Mouse (Mus musculus) liver, embryonic 16.5 days (tissue): Measurements from ENCODE around the gene Arhgef17. TPM values are rescaled to one million over a fixed set of nuclear protein-coding genes. Genes with fewer than 3 reads are reported as not detected.
A peak's percentile ranks its signal among the peaks of the same experiment; 100 is the strongest.

Experiments
- ATAC-seq: fragments of 200-750 bp; cut with Nextera tagmentation; 2 replicates; pipeline ENCODE4 v1.8.0; 2017; ENCODE audit warnings: low read depth, mild to moderate bottlenecking, moderate number of reproducible peaks, moderate library complexity
- H3K27ac ChIP-seq: fragments of 300-500 bp; sonication (generic); 2 replicates; pipeline ENCODE4 v1.5.1; 2014; ENCODE audit warnings: mild to moderate bottlenecking, low read length
- H3K27me3 ChIP-seq: fragments of 300-500 bp; sonication (generic); 2 replicates; pipeline ENCODE4 v1.6.1; 2014; ENCODE audit warnings: low read depth, low read length, mixed read lengths; ENCODE audit not compliant: control insufficient read depth, insufficient read depth
- H3K36me3 ChIP-seq: fragments of 300-500 bp; sonication (generic); 2 replicates; pipeline ENCODE4 v1.6.1; 2014; ENCODE audit warnings: mild to moderate bottlenecking; ENCODE audit not compliant: control insufficient read depth, insufficient read depth
- H3K4me1 ChIP-seq: fragments of 300-500 bp; sonication (generic); 2 replicates; pipeline ENCODE4 v1.6.1; 2014; ENCODE audit warnings: low read depth, low read length, mixed read lengths; ENCODE audit not compliant: control insufficient read depth
- H3K4me2 ChIP-seq: fragments of 300-500 bp; sonication (generic); 2 replicates; pipeline ENCODE4 v1.6.1; 2014; ENCODE audit warnings: low read depth, low read length, mixed read lengths
- H3K4me3 ChIP-seq: fragments of 300-500 bp; sonication (generic); 2 replicates; pipeline ENCODE4 v1.5.1; 2014; ENCODE audit warnings: low read depth, mild to moderate bottlenecking, low read length
- H3K9ac ChIP-seq: fragments of 300-500 bp; sonication (generic); 2 replicates; pipeline ENCODE4 v1.6.1; 2014; ENCODE audit warnings: low read depth, low read length
- H3K9me3 ChIP-seq: fragments of 300-500 bp; sonication (generic); replicated peaks from 2 replicates; pipeline ENCODE4 v1.6.1; 2016; ENCODE audit warnings: low read length; ENCODE audit not compliant: control insufficient read depth
- WGBS: fragments of 180-500 bp; shearing (Covaris S2); extraction: QIAGEN DNeasy Blood & Tissue Kit; methylation state at CpG from one replicate; pipeline ENCODE4 v1.1.7; 2014; ENCODE audit not compliant: insufficient replicate concordance; 5-methylcytosine and 5-hydroxymethylcytosine counted together
- polyA plus RNA-seq: library from polyadenylated mRNA; unstranded; fragments of >200 nt; fragmentation: Nextera tagmentation; extraction: Ambion mirVana; gene quantifications from 2 replicates; pipeline ENCODE4 v1.2.1, GENCODE M21; 2015

Gene Arhgef17
- polyA plus RNA-seq = 0.57 and 0.87 TPM in 2 replicates

DNA sequence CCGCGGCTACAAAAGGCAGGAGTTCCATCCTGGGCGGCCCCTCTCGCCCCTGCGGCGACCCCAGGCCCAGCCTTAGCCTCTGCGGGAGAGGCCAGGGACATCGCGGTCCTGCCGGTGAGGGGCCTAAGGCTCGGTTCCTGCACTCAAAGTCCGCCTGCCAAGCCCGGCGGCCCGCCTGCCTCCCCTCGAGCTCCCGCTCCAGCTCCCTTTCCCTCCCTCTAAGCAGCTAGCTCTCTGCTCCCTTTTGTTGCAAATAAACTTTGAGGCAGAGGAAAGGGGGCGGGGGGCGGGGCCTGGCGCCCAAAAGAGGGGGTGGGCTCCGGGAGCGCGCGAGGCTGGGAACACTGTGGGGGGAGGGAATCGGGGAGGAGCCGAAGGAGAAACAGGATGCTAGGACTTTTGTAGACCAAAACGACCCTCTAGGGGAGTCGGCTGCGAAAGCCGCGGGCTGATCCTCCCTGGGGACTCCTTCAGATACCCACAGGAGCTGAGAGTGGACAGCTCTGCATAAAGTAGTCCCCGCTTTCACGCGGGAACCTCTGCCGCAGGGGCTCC, at the start of gene Arhgef17:
Gene Arhgef17, minus strand, starts transcription at position 182 of the 555 bp plus-strand sequence.
- Histone ChIP-seq H3K36me3 (no peaks in the 10 kb centered on the region), H3K9me3 (no peaks in the 10 kb centered on the region), H3K4me3 (peak within 1 kb of the TSS; percentile 58), H3K27ac (peak within 1 kb of the TSS; percentile 41), H3K9ac (peak within 1 kb of the TSS; percentile 32; the same call in 1 of the 2 replicates), H3K4me1 (peaks cover 6% of the 10 kb centered on the region; the same call in 1 of the 2 replicates), H3K4me2 (peak within 1 kb of the TSS; percentile 69), H3K27me3 (peaks cover 44% of the 10 kb centered on the region)
- WGBS = under 1% methylated on average over 35 of the region's 35 CpGs
- ATAC-seq = peak; percentile 49

DNA sequence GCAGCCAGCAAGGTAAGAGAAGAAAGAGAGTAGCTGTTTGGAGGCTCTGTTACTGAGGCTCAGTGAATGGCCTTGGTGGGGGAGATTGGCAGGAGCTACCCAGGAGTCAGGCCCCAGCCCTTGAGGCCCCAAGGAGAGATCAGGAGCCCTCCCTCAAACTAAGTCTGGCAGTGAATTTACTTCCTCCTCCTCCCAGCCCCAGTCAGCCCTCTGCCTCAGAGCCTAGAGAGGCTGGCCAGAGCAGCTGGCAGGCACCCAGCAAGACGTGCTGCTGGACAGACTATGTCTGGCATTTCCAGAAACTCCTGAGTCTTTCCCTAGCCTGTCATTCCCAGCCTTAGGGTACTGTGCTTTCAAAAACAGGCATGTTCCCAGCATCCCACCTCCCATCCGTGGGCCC, 47.3 kb upstream of the Arhgef17 start:
- Histone ChIP-seq H3K4me3 (no peak overlapping the region), H3K4me2 (no peak overlapping the region), H3K4me1 (peaks cover 6% of the 10 kb centered on the region; the same call in 1 of the 2 replicates), H3K27ac (no peak overlapping the region), H3K36me3 (no peaks in the 10 kb centered on the region), H3K27me3 (peaks cover 11% of the 10 kb centered on the region), H3K9me3 (no peaks in the 10 kb centered on the region), H3K9ac (no peak overlapping the region)
- ATAC-seq = peak; percentile 24; the same call in 1 of the 2 replicates
- 30% methylated on average over 2 of the region's 2 CpGs for WGBS

DNA sequence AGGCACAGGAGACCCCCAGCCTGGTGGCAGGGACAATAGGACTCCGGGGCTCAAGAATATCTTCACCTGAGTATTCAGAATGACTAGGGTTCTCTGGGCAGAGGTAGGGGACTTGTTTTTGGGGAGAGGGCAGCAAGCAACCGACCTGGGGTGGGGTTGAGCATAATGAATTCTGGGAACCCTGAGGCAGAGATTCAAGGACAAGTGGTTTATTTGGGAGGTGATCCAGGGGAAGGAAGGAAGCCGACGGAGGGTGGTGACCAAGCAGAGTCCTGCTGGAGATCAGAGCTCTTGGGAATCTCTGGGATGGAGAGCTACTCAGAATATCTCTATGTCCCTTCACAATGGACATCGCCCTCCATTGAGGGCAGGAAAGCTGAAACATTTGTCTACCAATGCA, 46.3 kb upstream of the Arhgef17 start:
- H3K36me3 ChIP-seq = no peaks in the 10 kb centered on the region
- H3K4me3 ChIP-seq = no peak overlapping the region
- no peaks in the 10 kb centered on the region for H3K9me3 ChIP-seq
- H3K9ac ChIP-seq = no peak overlapping the region
- H3K4me2 ChIP-seq = no peak overlapping the region
- H3K27me3 ChIP-seq = peaks cover 19% of the 10 kb centered on the region
- H3K4me1 ChIP-seq = peaks cover 7% of the 10 kb centered on the region; the same call in 1 of the 2 replicates
- WGBS = 67% methylated on average over 5 of the region's 5 CpGs
- ATAC-seq = no peak
- H3K27ac ChIP-seq = no peak overlapping the region

DNA sequence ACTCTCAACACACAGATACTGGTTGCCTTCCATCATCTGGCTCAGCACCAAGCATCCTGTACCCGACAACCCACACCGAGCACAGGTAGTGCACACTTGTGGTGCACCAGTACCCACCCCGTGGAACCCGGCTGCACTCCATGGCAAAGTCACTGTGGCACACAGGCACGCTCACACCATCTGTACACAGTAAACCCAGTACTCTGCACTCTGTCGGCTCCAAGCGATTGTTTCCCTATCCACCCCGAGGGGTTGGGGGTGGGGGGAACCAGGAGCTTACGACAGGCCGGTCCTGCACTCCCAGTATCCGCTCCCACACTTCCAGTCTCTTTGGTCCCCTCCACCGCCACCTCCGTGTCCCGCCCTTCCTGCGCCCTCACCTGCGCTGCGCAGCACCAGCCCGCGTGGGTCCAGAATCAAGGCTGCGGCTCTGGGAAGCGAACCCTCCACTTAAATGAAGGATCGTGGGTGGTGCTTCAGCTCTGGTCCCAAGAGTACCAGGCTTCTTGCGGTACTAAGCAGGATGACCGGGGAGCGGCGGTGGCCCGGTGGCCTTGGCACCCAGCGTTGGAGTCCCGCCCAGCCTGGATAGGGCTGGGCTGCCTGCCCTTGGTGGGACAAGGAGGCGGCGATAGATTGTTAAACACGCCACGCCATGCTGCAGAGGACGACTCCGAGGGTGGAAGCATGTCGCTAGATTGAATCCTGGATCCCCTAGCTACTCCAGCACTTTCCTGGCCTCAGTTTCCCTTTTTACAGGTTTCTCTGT, 42.4 kb upstream of the Arhgef17 start, which contains the start of gene P2ry6:
Gene P2ry6, minus strand, starts transcription at position 515 of the 769 bp plus-strand sequence.
- no peak within 1 kb of the TSS; the same call in 1 of the 2 replicates for H3K9ac ChIP-seq
- no peaks in the 10 kb centered on the region for H3K36me3 ChIP-seq
- peak within 1 kb of the TSS; percentile 36 for H3K4me3 ChIP-seq
- 0 out of 2 replicates have a peak, but pooled peaks have one; percentile 9 for ATAC-seq
- H3K4me2 ChIP-seq = peak within 1 kb of the TSS; percentile 51
- WGBS = 6% methylated on average over 35 of the region's 36 CpGs
- H3K9me3 ChIP-seq = no peaks in the 10 kb centered on the region
- no peak within 1 kb of the TSS for H3K27ac ChIP-seq
- peaks cover 7% of the 10 kb centered on the region; the same call in 1 of the 2 replicates for H3K4me1 ChIP-seq
- peaks cover 19% of the 10 kb centered on the region for H3K27me3 ChIP-seq

DNA sequence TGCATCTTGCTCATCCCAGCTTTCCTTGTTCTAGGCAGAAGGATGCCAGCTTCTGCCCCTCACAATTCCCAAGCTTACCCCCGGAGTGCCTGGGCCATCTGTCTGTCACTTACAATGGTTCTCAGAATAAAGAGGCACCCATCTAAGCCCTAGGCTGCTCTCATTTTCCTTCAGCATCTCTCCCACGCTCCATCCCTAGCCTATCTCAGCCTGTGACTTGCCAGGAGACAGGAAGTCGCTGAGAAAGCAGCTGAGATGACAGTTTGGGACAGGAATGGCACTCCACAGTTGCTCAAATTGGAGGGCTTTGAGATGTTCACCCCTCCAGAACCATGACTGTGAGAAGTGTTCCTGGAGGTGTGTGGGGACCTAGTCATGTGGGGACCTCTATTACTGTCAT, 41.0 kb upstream of the Arhgef17 start:
- no peak for ATAC-seq
- WGBS = 48% methylated on average over 3 of the region's 3 CpGs
- no peak overlapping the region for H3K27ac ChIP-seq
- H3K4me1 ChIP-seq = peaks cover 7% of the 10 kb centered on the region; the same call in 1 of the 2 replicates
- H3K4me3 ChIP-seq = no peak overlapping the region
- H3K9ac ChIP-seq = no peak overlapping the region
- no peaks in the 10 kb centered on the region for H3K36me3 ChIP-seq
- no peak overlapping the region for H3K4me2 ChIP-seq
- H3K27me3 ChIP-seq = peaks cover 19% of the 10 kb centered on the region
- H3K9me3 ChIP-seq = no peaks in the 10 kb centered on the region

DNA sequence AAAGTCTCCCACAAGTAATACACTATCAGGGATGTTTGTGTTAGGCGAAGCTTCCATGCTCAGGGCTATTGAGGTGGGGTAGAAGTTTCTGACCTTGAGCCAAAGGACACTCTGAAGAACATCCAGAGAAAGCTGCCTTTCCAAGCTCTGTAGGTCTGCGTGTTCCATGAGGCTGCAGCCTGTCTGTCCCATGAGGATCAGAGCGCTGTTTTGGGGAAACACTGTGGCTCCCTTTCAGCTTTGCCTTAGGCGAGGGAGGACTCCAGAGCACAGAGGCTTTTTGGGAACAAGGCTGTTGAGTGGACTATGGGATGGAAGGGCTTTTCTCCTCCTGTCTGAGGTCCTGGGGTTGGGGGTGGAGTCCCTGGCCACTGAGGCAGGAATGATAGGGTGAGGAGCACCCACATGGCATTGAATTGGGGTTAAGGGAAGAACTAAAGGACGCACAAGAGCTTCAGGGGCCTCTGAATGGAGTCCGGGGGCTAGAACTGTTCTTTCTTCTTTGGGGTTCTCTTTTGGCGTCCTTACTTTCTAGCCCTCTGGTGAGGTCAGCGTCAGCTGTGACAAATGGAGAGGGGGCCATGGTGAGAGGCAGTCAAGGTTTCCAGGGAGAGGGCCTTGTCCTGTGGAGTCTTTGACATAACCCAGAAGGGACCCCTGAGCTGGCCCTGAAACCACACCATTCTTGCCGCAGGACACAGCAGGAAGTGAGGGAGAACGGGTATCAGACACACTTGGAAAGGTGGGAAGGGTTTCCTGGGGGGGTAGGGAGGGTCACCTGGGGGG, 37.2 kb upstream of the Arhgef17 start:
- Histone ChIP-seq H3K9ac (no peak overlapping the region), H3K4me3 (no peak overlapping the region), H3K36me3 (no peaks in the 10 kb centered on the region), H3K4me2 (no peak overlapping the region), H3K4me1 (peaks cover under 1% of the 10 kb centered on the region; the same call in 1 of the 2 replicates), H3K27me3 (peaks cover 8% of the 10 kb centered on the region), H3K9me3 (no peaks in the 10 kb centered on the region), H3K27ac (no peak overlapping the region)
- 55% methylated on average over 10 of the region's 10 CpGs for WGBS
- ATAC-seq = no peak

DNA sequence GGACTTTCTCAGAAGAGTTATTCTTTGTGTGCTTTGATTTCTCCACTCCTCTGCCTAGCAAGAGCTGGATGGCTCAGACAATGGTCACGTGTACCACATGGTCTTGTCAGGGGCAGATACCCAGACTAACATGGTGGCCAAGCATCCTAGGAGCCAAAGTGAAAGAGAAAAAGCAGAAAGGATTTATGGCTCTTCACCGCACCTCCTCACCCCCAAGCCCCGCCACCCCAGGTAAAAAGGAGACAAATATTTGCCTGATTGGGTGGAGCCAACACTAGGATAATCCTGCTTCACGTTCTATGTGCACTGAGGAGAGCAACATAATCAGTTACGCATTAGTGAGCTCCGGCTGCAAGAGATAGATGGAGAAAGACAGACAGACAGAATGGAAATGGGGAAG, 36.5 kb upstream of the Arhgef17 start:
- no peaks in the 10 kb centered on the region for H3K4me1 ChIP-seq
- WGBS = 55% methylated on average over 6 of the region's 6 CpGs

DNA sequence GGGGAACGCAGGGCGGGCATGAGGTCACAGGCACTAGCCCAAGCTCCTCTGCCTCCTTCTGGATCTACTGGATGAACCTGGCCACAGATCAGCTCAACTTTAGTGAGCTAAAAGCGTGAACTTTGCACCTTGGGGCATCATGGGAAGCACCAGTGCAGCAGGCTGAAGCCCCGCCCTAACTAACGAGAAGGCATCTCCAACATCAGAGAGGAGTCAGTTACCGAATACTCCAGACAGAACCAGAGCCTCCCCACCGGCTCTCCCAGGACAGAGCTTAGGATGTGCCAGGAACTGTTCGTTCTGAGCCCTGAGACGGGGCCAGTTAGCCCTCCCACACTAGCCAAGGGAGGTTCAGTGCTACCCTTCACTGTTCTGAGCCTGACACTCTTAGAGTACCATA, 35.9 kb upstream of the Arhgef17 start:
- H3K36me3 ChIP-seq = no peaks in the 10 kb centered on the region
- H3K9me3 ChIP-seq = no peaks in the 10 kb centered on the region
- H3K27me3 ChIP-seq = no peaks in the 10 kb centered on the region
- ATAC-seq = no peak
- 58% methylated on average over 9 of the region's 9 CpGs for WGBS
- H3K4me2 ChIP-seq = no peak overlapping the region
- H3K4me3 ChIP-seq = no peak overlapping the region
- H3K4me1 ChIP-seq = no peaks in the 10 kb centered on the region
- H3K27ac ChIP-seq = no peak overlapping the region
- H3K9ac ChIP-seq = no peak overlapping the region

More for the DNA sequence above, 36.5 kb upstream of the Arhgef17 start:
- Histone ChIP-seq H3K9ac (no peak overlapping the region), H3K4me2 (no peak overlapping the region), H3K9me3 (no peaks in the 10 kb centered on the region), H3K27ac (no peak overlapping the region), H3K27me3 (peaks cover under 1% of the 10 kb centered on the region; the same call in 1 of the 2 replicates), H3K4me3 (no peak overlapping the region), H3K36me3 (no peaks in the 10 kb centered on the region)
- no peak for ATAC-seq
